Mouse (Mus musculus) embryo, embryonic 10 days (tissue): Measurements from ENCODE around the gene Cuedc2.

Experiments
- DNase-seq: peaks from one replicate; pipeline ENCODE4 v3.0.0-alpha.2; 2015; ENCODE audit warnings: low spot score

Gene Cuedc2

DNA sequence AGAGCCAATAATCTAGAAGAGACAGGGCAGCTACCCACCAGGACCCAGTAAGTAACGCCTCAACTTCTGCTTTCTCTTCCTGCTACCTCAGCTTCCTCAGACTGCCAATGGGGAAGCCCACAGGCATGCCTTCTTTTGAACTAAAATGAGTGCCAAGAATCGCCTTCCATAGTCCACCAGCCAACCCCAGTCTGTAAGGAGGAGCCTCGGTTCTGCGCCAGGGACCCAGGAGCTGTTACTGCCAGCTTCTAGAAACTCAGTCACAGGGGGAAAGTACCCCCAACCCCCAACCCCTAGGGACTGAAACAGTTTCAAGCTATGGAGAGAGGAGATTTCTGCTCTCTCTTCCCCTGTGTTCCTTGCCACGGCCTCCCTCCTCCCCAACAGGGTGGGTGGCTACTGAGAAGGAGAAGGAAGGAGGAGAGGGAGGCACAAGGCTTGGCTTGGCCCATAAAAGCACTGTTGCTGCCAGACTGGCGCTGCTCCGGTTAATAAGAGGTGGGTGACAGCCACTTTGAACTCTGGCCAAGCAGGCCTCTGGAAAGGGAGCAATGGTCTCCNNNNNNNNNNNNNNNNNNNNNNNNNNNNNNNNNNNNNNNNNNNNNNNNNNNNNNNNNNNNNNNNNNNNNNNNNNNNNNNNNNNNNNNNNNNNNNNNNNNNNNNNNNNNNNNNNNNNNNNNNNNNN, 927 bp upstream of the Cuedc2 start:
- no peak for DNase-seq

DNA sequence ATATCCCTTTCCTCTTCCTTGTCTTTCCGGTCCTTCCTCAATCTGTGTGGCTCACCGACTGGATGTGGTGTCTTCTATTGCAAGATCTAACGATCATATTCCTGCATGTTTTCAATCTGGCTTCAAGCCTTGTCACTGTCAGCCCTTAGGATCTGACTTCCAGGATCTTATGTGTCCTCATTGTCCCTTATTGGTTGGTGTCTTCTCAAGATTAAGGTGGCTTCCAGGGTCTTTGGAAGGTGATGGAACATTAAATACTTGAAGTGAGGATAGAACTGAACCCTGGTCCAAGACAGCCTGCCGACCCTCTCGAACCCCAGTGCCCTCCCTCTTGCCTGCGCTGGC, 412 bp upstream of the Cuedc2 start:
- no peak for DNase-seq

DNA sequence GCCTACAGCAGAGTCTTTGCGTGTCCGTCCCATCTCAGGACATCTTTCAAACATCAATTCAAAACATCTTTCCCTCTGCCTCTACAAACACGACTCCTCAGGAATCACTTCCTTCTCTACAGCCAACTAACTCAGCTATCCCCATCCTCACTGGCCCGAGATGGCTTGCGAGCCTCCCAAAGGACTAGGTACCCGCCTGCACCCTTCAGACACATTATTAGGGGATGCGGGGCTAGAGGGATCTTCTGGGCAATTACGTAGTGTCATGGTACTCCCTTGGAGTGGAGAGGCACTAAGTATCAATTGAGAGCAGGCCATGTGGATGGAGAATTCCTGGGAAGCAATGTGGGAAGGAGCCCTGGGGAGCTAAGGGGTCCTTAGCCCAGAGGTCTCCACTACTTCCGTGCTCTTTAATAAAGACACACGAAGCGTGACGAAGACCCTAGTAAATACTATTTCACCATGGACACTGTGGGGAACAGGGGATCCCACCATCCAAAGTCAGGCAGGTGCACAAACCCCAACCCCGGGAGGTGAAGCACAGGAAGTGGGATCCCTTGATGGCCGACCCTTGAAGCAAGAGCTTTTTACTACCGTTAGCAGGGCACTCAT, 677 bp downstream of the Cuedc2 start:
- no peak for DNase-seq

DNA sequence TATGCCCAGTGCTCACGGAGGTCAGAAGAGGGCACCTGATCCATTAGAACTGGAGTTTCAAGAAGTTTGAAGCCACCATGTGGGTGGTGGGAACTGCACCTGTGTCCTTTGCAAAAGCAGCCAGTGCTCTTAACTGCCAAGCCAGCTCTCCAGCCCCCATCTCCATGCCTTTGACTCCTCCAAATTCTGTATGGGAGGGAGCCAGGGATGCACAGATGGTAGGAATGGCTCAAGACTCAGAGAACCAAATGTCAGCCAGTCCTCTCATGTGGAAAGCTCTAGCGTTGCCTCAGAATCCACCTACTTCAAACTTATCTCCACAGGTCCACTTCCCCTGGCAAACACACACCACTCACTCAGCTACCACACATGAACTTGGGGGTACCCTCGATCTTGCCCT, 4.6 kb downstream of the Cuedc2 start:
- DNase-seq: no peak

DNA sequence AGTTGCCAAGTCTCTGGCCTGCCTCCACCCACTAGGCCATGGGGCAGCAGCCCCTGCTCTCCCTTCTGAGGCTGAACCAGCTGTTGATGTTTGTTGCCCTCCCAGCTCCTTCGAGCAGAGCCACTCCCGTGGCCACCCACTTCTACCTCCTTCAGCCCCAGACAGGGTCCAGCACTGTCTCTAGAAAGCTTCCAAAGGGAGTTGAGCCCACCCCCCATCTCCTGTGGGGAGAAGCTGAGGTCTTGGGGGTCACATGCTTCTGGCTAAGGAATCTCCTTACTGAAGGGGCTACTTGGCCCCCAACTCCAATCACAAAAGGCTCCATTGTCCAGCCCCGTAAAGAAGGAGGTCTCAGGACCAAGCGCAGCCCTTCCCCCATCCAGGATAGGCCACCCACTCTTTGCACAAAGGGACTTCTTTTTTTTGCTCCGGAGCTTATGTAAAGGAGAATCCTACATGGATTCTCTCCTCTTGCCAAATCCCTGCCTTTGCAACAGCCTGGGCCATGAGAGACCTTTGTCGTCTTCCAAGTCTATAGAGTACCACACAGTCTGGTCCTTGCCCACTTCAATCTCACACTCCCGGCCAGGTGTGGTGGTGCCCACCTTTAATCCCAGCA, 5.7 kb downstream of the Cuedc2 start:
- no peak for DNase-seq

DNA sequence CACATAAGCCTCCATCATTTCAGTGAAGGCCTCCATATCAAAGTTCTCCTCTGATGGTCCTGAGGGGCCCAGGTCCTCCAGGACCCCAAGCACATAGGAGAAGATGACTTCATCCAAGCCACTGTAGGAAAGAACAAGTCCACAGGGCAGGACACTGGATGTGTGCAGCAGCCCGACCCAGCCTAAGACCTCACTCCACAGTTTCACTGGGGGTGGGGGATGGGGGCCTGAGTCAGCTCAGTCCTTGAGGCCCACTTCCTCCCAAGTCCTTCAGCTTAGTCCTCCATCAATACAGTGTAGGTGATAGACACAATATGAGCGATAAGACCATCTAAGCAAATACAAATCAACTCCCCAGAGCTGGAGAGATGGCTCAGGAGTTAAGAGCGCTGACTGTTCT, 6.6 kb downstream of the Cuedc2 start:
- no peak for DNase-seq

DNA sequence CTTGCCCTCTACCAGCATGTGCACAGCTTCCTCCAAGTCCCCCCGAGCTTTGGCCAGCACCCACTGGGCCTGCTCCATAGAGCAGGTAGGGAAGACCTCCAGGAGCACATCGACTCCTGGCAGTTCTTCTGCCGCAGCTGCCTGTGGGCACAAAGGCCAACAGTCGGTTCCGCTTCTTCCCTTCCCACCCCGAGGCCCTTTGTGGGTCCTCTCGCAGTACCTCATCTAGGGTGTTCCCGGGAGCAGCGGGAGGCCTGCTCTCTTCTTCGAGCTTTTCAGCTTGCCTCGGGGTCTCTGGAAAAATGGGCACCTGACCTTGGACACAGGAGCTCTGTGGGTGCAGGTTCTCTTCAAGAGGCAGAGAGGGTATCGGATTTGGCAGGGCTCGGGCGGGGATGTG, 7.2 kb downstream of the Cuedc2 start:
- no peak for DNase-seq

DNA sequence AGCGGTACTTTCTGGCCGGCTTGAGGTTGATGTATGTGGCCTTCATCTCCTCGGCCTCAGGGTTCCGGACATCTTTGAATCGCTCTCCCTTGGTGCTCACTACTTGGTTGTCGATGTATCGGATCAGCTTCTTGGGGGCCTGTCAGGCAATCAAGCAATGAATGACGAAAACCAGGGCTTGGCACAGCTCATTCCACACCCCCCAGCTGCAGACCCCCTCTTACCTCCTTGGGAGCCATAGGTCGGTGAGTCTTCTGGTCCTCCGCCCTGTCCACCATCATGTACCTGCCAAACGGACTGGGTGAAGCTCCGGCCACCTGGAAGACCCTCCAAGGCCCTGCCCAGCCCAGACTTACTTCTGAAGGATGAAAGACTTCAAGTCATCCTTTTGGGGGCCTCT, 7.8 kb downstream of the Cuedc2 start:
- no peak for DNase-seq

DNA sequence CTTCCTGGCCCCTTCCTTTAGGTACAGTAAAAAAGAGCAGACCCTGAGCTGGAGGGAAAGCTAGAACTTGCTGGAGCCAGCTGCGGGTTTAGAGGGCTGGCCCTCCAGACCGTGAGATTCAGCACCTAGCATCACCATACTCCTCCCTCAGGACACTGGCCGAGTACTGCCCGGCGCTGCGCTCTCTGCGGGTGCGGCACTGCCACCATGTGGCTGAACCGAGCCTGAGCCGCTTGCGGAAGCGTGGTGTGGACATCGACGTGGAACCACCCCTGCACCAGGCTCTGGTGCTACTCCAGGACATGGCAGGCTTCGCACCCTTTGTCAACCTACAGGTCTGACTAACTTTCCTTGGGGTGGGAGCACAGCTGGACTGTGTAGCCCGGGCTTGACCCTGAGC, 8.6 kb downstream of the Cuedc2 start:
- DNase-seq: peak; percentile 90

DNA sequence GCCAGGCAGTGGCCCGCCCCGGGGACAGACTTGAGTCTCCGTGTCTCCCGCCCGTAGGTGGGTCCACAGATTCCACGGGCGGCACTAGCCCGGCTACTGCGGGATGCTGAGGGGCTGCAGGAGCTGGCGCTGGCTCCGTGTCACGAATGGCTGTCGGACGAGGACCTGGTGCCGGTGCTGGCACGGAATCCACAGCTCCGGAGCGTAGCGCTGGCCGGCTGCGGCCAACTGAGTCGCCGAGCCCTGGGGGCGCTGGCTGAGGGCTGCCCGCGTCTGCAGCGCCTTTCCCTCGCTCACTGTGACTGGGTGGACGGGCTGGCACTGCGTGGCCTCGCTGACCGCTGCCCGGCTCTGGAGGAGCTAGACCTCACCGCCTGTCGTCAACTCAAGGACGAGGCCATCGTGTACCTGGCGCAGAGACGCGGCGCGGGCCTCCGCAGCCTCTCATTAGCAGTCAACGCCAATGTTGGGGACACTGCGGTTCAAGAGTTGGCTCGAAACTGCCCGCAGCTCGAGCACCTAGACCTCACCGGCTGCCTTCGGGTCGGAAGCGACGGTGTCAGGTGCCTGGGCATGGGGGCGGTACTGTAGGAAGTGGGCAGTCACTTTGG, 9.4 kb downstream of the Cuedc2 start:
- DNase-seq: no peak

DNA sequence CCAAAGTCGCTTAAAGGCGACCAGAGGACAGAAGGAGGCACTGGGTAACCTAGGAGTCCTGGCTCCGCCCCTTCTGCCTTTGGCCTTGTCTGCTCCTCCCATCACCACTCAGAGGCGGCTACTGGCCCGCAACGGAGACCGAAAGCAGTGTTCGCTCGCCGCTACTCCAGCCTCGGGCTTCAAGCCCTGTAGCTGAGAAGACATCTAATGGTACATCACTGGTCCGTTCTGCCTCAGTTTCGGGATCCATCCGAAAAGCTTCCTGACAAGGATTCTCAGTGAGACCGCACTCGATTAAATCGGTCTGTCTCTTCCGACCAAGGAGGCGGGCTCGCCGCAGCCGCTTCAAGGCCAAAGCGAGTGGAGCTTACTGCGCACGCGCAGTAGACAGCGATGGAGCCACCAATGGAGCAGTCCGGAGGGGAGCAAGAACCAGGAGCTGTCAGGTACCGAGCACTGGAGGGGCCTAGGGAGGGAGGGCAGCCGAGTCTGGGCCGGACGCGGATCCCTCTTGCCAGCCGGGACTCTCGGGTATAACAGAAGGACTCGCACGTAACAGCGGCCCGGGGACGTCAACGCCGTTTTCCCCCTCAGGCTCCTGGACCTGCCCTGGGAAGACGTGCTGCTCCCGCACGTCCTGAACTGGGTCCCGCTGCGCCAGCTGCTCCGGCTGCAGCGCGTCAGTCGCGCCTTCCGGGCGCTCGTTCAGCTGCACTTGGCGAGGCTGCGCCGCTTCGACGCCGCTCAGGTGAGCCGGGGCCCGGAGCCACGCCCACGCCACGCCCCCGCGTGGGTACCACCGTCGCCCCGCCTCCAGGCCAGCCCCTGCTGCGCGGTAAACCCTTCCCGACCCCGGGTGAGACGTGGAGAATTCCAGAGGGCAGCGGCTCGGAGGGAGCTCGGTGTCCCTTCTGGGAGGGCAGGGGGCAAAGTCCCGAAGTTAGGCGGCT, 10.1 kb downstream of the Cuedc2 start, which contains the start of gene Fbxl15:
Fbxl15 (plus strand) TSS at position 104 of the 950 bp plus-strand sequence.
- peak; percentile 97 for DNase-seq

DNA sequence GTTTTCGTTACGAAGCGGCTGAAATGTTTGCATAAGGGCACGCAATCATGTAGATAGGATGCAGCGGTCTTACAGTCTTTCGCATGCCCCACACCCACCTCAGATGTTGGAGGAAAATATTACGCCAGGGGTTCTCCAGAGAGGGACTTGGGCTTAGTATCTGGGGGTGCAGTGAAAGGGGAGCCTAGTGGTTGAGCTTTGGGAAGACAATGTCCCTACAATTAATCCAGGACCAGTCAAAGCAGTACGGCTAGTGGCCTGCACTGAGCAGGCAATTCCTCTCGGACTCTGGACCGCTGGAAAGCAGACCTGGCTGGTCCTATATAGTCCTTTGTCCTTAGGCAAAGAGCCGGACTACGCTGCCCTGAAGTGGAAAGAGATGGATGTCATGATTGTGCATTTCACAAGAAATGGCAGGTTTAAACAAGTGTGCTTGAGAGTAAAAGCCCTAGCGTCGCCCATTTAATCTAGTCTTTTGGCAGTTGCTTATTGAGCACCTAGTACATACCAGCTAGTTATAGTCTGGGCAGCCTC, 10.9 kb downstream of the Cuedc2 start:
- no peak for DNase-seq

DNA sequence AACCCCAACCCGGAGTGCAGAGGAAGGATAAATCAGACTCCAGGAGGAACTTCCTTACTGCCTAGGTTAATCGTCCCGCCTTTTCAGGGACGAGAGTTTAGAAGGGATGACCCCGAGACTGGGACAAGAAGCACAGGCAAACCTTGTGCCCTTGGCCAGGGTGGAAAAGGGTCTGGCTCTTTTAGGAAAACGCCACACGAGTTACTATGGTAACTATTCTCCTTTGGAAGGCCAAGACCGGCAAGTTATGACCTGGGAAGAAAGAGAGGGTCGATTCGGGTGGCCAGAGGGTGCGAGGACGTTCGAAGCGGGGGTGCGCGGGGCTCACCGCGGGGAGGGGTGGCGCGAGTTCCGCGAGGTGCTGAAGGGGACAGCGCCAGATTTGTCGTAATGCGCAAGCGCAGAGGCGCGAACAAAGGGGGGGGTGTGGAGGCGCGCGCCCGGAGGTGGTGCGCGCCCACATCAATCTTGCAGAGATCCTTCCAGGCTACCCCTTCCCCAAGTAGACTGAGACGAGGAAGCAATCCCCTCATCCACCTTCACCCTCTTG, 11.7 kb downstream of the Cuedc2 start, which contains the start of gene Psd:
Psd (minus strand) TSS at position 401 of the 550 bp plus-strand sequence.
- DNase-seq: peak; percentile 49

DNA sequence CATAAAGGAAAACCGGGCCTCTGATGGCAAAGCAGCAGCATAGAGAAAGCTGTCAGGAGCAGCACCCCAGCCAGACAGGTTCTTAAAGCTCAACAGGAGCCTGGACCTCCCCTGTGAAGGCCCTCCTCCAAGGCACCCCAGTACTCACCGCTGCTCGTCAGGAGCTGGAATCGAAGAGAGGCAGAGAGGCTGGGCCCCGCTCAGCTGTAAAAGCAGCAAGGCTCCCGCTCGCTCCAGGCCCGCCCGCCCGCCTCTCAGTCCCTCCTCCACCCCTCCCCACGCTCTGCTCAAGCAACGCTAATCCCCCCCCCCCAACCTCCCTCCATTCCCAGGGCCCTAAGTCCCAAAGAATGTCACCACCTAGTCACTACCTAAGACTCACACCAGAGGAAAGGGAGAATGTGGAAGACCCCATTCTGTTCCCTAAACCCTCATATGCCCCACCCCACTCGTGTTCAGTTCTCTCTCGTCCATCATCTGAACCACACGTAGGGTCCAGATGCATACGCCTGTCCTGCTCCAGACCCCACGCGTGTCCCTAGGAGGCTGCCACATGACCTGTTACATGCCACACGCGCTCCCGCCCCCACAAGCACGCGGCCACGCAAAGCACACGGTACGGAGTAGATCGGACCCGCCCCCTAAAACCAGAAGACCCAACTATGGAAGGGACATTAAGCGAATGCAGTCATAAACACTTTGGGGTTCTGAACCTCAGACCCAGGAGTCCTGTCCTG, 12.3 kb downstream of the Cuedc2 start:
- no peak for DNase-seq

DNA sequence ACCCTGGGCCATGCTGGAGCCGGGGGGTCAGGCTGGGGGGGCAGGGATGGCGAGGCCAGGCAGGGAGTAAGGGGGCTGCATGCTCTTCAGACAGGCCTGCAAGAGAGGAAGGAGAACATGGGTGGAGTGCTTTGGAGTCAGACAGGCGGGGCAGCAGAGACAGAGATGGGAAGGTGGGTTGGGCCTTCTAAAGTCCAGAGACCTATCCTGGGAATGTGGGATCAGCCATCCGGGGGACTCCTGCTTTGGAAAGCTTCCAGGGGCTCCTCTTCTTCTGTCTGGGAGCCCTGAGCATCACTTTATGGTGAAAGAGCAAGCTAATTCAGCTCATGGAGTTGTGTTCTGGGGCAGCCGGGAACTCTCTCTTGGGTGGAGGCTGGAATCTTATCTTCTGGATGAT, 13.6 kb downstream of the Cuedc2 start:
- no peak for DNase-seq

DNA sequence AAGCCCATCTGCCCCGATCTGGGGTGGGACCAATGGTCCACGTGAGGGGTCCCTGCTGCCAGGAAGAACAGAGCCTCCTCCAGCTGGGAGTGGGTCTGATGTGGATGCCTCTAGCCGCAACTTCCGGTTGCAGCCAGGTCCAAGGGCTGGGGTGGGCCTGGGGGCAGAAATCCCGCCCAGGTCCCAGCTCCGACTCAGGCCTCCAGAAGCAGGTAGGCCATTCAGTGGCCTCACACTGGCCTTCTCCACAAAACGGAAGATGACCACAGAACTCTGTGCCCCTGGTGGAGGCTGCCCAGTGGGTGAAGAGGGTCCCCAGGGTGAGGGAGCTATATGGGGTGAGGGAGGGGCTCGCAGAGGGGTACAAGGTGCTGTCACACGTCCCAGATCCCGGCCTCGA, 14.1 kb downstream of the Cuedc2 start:
- no peak for DNase-seq

DNA sequence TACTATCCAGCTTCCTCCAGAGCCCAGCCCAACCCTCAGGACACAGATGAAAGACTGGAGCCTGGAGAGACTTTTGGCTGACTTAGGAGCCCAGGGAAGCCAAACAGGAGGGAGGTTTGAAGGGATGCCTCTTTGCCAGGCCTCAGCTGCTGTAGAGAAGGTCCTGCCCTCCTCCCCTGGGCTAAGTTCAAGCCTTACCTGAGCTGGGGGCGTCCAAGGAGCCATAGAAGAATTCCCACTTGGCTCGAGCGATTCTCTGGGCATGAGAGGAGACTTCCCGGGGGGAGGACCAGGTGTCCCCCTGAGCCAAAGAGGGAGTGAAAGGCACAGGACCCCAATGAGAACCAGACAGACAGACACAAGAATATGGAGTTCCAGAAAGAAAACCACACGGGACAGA, 14.8 kb downstream of the Cuedc2 start:
- DNase-seq: no peak

DNA sequence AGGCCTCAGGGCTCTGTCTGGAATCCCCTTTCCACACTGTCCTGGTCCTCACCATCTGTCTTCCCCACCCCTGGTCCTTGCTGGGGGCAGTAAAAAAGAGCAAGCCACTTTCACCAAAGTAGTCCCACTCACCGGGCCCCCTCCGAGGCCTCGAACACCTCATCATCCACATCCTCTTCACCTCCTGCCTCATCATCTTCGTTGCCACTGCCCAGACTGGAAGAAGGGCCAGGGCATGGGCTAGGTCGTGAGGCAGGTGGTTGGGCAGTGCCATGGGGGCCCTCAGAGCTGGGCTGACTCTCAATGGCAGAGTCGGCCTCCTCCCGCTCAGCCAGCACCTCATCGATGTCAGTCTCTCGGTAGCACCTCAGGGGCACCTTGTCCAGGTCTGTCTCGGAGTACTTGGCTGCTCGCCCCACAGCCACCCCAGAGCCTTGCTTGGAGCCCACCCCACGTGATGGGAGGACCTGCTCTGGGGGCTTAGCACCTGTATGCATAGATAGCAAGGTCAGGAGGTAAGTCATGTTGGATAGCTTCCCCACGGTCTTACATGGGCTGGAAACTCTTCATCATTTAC, 15.4 kb downstream of the Cuedc2 start:
- DNase-seq: no peak

DNA sequence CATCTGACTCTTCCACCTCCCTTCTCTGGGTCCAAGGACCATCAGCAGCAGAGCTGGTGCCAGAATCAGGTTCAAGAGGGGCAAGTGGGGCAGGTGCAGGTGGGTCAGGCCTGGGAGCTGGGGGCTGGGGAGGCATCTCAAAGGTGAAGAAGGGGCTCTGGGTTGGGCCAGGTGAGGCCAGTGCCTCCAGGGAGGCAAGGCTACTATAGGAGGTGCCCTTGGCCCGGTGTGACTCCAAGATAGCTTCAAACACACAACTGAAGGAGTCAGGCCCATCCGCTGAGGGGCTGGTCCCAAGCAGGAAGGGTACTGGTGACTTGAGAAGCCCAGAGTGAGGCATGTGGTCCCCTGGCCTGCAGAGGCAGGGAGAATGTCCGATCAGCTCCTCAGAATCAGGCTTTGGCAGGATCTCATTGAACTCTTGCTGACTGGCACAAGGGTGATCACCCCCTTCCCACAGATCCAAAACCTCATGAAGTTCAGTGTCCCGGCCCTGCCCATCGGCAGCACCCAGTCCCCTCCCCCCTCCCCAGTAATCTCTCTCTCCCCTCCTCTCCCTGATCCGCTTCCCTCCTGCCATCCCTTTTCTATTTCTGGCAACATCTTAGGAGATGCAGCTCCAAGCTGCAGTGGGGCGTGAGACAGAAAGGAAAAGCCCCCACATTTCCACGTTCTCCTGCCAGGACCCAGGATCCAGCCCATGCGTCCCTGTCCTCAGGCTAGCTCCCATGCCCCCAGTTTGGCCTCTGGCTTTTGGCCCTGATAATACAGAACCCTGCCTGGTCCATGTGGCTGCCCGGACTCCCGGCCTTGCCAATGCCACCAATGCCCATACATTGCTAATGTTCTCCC, 16.1 kb downstream of the Cuedc2 start:
- no peak for DNase-seq
